Mouse (Mus musculus) heart, adult 9 months (tissue): ENCODE measurements around the gene Ccdc181.

ENCODE experiments used
- DNase-seq, 2 experiments: peaks; one replicate each; pipeline ENCODE4 v3.0.0; 2022; ENCODE audit warnings: low spot score in 2 of 2

Ccdc181 gene

GRCm38 (mm10) chr1:164284007-164284406 is 8.6 kb downstream of the Ccdc181 start:
- DNase-seq, result no peak

GRCm38 (mm10) chr1:164287406-164287805 is 12.0 kb downstream of the Ccdc181 start:
- no peak for DNase-seq

GRCm38 (mm10) chr1:164292040-164292439 is 16.7 kb downstream of the Ccdc181 start:
- no peak for DNase-seq

- DNase-seq, result no peak
Observed at GRCm38 (mm10) chr1:164294071-164294470, 18.7 kb downstream of the Ccdc181 start.

DNA sequence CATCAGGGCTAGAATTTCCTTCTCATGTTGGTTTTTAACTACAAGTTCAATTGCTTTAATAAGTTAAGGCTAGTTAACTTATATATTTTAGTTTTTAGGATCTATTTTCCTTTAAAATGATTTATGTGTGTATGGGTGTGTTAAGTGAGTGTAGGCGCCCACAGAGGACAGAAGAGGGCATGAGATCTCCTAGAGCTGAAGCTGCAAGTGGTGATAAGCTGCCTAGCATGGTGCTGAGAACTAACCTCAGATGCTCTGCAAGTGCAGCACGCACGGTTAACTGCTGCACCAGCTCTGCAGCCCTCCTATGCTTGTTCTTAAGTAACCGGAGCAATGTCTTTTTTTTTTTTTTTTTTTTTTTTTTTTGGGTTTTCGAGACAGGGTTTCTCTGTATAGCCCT is 21.1 kb downstream of the Ccdc181 start:
- no peak for DNase-seq

DNA sequence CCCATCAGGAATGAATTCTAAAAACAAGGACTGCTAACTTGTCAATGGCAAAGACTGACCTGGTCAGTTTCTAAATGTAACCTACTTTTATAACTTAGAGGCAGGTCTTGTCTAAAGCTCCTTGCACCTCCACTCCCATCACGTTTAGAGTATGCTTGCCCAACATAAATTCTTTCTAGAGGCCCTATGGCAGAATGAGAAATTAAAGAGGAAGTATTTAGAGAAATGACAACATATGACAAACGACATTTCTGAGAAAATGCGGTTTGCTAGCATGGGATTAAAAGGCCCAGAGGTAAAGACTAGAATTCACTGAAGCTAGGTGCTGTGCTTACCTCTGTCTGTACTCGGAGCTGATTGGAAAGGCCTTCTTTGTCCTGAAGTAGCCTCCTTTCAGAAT is 26.6 kb downstream of the Ccdc181 start:
- DNase-seq, result no peak

GRCm38 (mm10) chr1:164303821-164304220 is 28.4 kb downstream of the Ccdc181 start, which contains the start of gene Nme7:
Gene Nme7 (plus strand): TSS chr1:164304121.
- DNase-seq, result no peak

GRCm38 (mm10) chr1:164307124-164307751 is 31.9 kb downstream of the Ccdc181 start, which contains the start of gene Blzf1:
Gene Blzf1 (minus strand): TSS chr1:164307489.
- DNase-seq, result peak; percentile 93 to 96

DNA sequence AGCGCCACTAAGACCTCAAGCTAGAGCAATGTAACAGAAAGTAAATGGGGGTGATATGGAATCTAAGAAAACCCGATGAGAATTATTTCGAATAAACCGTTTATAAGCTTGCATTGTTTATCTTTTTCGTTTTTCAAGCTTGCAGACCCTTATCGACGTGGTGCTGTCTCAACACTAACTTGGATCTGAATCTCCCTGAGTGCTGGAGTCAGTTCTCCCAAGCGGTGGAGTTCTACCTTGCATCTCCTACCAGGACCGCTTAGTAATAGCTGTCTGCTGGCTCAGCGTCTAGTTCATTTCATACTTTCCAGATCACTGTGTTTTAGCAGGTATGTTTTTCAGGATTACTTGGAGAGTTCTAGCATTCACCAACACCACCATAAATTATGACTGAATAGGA is 32.5 kb downstream of the Ccdc181 start:
- DNase-seq, result no peak

GRCm38 (mm10) chr1:164314085-164314484 is 38.7 kb downstream of the Ccdc181 start:
- no peak for DNase-seq

DNA sequence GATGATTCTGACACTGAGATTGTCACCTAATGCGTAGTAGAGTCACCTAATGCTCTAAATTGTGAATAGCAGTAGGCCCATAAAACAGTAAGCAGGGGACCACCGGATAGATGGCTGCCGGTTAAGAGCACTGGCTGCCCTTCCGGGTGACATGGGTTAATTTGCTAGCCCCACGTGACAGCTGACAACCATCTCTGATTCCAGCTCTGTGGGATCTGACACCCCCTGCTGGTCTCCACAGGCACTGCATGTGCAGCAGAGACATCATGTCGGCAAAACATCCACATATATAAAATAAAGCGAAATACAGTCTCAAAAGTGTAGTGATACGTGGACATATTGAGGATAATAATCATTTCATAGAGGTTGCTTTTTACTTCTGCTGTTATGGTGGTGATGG is 39.9 kb downstream of the Ccdc181 start:
- DNase-seq, result no peak

DNA sequence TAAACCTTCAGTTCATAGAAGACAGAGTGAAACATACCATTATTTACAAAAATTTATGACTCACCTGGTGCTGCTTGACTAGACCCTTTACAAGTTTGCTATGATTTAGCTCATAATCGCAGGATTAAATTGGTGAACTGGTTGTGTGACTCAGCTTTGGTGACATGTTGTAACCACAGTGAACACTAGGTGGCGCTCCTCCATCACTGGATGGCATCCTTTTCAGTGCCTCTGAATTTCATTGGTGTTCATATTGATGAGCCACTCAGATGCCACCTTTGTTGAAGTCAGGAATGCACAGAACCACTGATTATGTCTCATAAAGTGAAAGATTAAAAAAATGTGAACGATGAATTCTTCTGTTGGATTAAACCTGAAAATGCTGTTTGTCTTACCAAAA is 41.3 kb downstream of the Ccdc181 start:
- DNase-seq, result peak in 1 of 2 experiments; percentile 43

- no peak for DNase-seq
Observed at GRCm38 (mm10) chr1:164317261-164317660, 41.9 kb downstream of the Ccdc181 start.

DNA sequence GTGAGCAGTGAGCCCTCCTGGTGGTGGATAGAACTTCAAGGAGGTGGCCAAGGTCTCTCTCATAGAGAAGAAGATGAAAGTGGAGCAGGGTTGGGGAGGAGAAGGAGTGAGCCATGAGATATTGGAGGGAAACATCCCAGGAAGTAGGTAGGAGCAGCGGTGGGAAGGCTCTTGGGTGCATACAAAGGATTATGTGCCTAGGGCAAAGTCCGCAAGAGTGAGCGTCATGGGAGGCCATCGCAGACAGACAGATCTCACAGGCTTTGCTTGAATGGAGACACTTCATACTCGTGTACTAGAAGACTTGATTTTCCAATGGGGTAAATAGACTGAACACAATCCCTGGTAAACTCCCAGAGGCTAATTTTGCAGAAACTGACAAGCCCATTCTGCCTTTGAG is 43.1 kb downstream of the Ccdc181 start:
- DNase-seq, result no peak

DNA sequence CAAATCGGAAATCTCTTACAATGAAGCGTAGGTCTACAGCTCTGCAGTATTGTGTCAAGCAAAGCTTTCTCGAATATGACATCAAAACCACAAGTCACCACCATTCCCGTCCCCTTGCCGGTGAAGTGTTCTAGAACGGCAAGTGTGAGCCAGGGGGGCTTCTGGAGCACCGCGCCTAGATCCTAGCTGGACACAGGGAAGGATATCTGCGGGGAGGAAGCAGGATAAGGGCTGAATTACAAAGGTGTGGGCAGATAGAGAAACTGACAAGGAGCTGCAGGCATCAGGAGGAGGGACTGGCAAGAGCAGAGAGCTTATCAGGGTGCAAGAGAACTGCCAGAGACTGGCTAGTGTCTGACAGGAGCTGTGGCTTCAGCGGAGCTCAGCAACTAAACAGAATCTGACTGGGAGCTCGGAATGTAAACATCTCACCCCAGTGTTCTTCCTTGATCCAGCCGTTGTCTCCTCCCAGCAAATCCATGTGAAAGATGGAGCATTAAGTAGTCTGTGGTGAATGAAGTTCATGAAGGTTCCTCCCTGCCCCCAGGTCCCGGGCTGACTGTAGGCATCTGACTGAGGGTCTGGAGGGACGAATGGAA is 44.3 kb downstream of the Ccdc181 start:
- no peak for DNase-seq

DNA sequence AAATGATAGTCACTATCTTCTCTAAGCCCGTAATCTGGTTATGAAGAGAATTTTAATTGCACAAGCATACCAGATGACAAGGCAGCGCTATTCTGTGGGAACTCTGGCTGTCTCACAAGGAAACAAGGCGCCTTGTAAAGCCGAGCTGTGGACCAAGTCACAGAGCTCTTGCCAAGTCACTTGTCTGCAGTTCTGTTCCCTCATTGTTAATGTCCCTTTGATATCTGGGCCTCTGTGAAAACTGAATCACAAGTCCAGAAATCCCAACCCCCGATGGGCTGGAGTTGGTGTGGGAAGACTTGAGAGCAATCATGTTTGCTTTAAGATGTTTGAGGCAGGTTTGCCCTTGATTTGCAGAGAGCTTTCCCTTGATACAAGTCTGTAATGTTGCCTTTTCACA is 45.3 kb downstream of the Ccdc181 start:
- peak in 1 of 2 experiments; percentile 16 for DNase-seq

GRCm38 (mm10) chr1:164321408-164321807 is 46.0 kb downstream of the Ccdc181 start:
- DNase-seq, result no peak

- no peak for DNase-seq
Observed at GRCm38 (mm10) chr1:164322987-164323650, 47.7 kb downstream of the Ccdc181 start.

GRCm38 (mm10) chr1:164324221-164324620 is 48.8 kb downstream of the Ccdc181 start:
- no peak for DNase-seq

DNA sequence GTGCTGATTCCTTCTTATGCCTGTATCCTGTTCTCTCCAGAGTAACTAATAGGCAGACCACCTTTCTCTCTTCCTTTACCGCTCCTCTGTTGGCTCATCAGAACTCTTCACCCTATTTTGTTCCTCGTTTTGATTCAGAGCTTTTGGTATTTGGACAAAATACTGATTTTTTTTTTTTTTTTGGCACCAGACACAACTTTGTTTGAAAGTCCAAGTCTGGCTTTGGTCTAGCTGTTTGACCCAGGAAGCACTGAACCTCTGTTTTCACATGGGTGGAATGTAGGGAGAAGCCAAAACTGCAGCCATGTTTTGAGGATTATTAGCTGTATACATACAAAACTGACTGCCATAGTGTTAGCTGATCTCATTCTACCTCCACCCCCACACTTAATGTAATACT is 49.5 kb downstream of the Ccdc181 start:
- no peak for DNase-seq

DNA sequence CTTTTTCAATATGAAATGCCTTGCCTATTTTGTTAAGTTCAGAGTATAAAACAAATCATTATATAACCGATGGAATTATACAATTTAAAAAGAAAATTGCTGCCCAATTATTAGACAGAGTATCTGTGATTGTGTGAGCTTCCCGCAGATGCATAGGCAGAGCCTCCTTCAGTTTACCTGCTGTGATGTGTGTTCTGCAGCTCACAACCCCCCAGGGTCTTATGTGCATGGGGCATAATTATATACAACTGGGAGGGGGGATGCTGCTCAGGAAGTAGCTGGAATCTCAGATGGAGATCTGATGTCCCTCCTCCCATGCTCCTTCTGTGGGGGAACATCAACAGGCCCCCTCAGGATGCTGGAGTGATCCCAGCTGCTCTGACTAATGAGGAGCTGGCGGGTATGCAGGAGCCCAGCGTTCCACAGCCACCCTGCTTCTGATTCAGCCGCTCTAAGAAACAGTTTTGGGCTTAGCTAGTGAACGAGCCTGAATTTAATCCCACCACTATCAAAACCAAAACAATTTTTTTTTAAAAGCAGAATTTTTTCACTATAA is 51.3 kb downstream of the Ccdc181 start:
- no peak for DNase-seq

DNA sequence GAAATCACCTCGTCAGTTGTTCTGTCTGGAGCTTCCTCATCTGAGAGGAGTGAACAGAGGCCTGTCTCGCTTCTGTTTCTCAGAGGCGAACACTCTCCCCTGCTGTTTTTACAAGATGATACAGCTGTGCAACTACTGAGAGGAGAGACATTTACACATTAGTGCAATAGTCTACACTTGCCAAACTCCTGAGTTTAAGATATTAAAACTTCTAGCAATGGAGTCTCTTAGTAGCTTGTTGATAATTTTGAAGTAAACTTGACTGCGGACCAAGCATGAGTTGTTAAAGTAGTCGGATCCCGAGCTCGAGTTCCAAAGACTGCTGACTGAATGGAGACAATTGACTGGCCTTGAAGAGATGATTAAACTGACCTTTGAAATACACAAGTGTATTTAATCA is 52.4 kb downstream of the Ccdc181 start:
- DNase-seq, result no peak

- no peak for DNase-seq
Observed at GRCm38 (mm10) chr1:164332559-164332958, 57.2 kb downstream of the Ccdc181 start.
